Mouse (Mus musculus) spleen, adult 18-20 months (tissue): ENCODE results near the gene Rbl2.

Experiments
- DNase-seq, 2 experiments: peaks; one replicate each; pipeline ENCODE4 v3.0.0; 2022; ENCODE audit warnings: mixed read lengths in 2 of 2

Gene Rbl2

GRCm38 (mm10) chr8:91171605-91172004, 101.7 kb downstream of the Rbl2 start:
- DNase-seq = no peak
